Mouse (Mus musculus): ENCODE results near the gene Sash1. TPM values are rescaled to one million over a fixed set of nuclear protein-coding genes. Genes with fewer than 3 reads are reported as not detected.

The Sash1 gene
- polyA plus RNA-seq, 1 experiment from 2014 or later, result 5.9 TPM

- Histone ChIP-seq H3K36me3 (no peaks in the 10 kb centered on the region), H3K4me3 (no peak overlapping the region), H3K27ac (no peak overlapping the region), H3K9ac (no peak overlapping the region), H3K4me1 (no peaks in the 10 kb centered on the region), H3K9me3 (no peaks in the 10 kb centered on the region; the same call in 1 of the 2 replicates), H3K4me2 (no peak overlapping the region), H3K27me3 (no peaks in the 10 kb centered on the region)
- no peak for ATAC-seq (ENCODE audit: insufficient number of reproducible peaks, insufficient read depth, low FRiP score, low TSS enrichment, low read depth)
- 75% methylated on average over 7 of the region's 7 CpGs for WGBS
Measured at GRCm38 (mm10) chr10:8873631-8874370, 12.1 kb downstream of the Sash1 start.

- no peak for ATAC-seq (ENCODE audit: insufficient number of reproducible peaks, insufficient read depth, low FRiP score, low TSS enrichment, low read depth)
- Histone ChIP-seq H3K27me3 (no peaks in the 10 kb centered on the region), H3K36me3 (no peaks in the 10 kb centered on the region), H3K4me2 (no peak overlapping the region), H3K9ac (no peak overlapping the region), H3K4me1 (no peaks in the 10 kb centered on the region), H3K9me3 (no peaks in the 10 kb centered on the region; the same call in 1 of the 2 replicates), H3K4me3 (no peak overlapping the region), H3K27ac (no peak overlapping the region)
- WGBS, result 92% methylated on average over 3 of the region's 3 CpGs
Measured at GRCm38 (mm10) chr10:8872788-8873187, 13.1 kb downstream of the Sash1 start.

DNA sequence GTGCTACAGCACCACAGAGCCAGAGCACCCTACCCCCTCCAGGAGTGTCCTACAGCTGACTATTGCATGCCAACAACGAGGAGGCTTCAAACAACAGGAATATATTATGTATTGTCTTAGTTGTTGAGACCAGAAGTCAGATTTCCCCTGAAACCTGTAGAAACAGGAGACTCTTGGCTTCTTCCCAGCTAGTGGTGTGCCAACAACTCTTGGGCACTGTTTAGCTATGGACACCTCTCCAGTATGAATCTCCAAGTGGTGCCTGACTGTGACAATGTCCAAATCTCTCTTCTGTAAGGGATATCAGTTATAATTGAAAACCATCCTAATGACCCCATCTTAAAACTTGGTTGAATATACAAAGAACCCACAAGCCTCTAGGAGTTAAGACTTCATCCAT lies 13.9 kb downstream of the Sash1 start:
- Histone ChIP-seq H3K27ac (no peak overlapping the region), H3K4me1 (no peaks in the 10 kb centered on the region), H3K9ac (no peak overlapping the region), H3K9me3 (no peaks in the 10 kb centered on the region), H3K27me3 (no peaks in the 10 kb centered on the region), H3K4me2 (no peak overlapping the region), H3K4me3 (no peak overlapping the region), H3K36me3 (no peaks in the 10 kb centered on the region)
- no peak for ATAC-seq (ENCODE audit: insufficient number of reproducible peaks, insufficient read depth, low FRiP score, low TSS enrichment, low read depth)
- WGBS, result 83% methylated on average over 1 of the region's 1 CpGs

DNA sequence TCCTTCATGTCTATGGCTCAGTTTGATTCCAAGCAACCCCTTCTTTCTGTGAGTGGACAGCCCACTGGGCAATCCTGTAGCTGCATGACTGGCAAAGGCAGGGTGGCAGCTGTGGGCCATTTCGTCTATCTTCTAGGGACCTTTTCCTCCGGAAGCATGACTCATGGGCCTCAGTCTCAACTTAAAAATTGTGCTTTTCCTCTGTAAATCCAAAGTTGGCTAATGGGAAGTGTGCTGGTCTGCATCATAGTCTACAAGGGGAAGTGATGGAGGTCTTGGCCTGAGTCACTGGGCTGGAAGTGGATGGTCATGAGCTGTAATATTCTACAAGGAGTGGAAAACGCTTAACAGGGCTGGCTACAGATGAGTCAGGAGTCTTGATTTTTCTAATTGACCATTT lies 15.5 kb downstream of the Sash1 start:
- Histone ChIP-seq H3K27ac (no peak overlapping the region), H3K4me2 (no peak overlapping the region), H3K27me3 (no peaks in the 10 kb centered on the region), H3K9me3 (no peaks in the 10 kb centered on the region), H3K9ac (no peak overlapping the region), H3K4me1 (peaks cover 4% of the 10 kb centered on the region; the same call in 1 of the 2 replicates), H3K36me3 (no peaks in the 10 kb centered on the region), H3K4me3 (no peak overlapping the region)
- 90% methylated on average over 3 of the region's 3 CpGs for WGBS
- ATAC-seq (ENCODE audit: insufficient number of reproducible peaks, insufficient read depth, low FRiP score, low TSS enrichment, low read depth), result no peak

DNA sequence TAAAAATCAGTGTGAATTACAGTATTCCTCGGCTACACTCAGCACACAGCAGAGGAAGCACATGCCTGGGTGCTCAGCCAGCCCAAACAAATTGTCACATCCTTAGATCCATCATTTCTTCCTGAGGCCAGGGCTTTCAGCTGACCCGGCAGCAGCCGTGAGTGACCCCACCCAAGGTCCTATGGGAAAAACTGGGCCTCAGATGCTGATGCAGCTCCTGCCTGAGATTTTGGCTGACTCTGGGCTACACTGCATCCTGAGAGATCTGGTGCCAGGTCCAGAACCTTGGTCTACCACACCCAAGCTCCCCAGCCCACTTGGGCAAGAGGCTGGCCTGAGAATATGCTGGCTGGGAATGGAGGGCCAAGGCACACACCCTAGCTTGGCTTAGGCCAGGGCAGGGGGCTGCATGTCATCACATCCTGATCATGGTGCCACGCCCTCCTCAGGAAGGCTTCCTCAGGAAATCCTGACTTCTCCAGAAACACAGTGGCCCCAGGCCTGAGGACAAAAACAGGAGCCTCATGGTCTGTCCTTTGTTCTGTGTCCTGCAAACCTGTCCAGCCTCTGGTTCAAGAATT lies 19.7 kb downstream of the Sash1 start:
- 79% methylated on average over 4 of the region's 4 CpGs for WGBS
- peak overlapping the region; percentile 68 for H3K27ac ChIP-seq
- H3K36me3 ChIP-seq, result no peaks in the 10 kb centered on the region
- peaks cover 7% of the 10 kb centered on the region for H3K4me1 ChIP-seq
- no peak overlapping the region for H3K4me3 ChIP-seq
- no peaks in the 10 kb centered on the region for H3K27me3 ChIP-seq
- no peak overlapping the region for H3K9ac ChIP-seq
- H3K4me2 ChIP-seq, result no peak overlapping the region
- H3K9me3 ChIP-seq, result no peaks in the 10 kb centered on the region
- ATAC-seq (ENCODE audit: insufficient number of reproducible peaks, insufficient read depth, low FRiP score, low TSS enrichment, low read depth), result peak; percentile 32; the same call in 1 of the 2 replicates

- no peak for ATAC-seq (ENCODE audit: insufficient number of reproducible peaks, insufficient read depth, low FRiP score, low TSS enrichment, low read depth)
- no peaks in the 10 kb centered on the region for H3K9me3 ChIP-seq
- H3K4me1 ChIP-seq, result peaks cover 12% of the 10 kb centered on the region
- 53% methylated on average over 9 of the region's 9 CpGs for WGBS
- H3K27me3 ChIP-seq, result no peaks in the 10 kb centered on the region
- H3K36me3 ChIP-seq, result 0 out of 2 replicates have a peak, but pooled peaks cover 3% of the 10 kb centered on the region
- H3K4me3 ChIP-seq, result no peak overlapping the region
- no peak overlapping the region for H3K9ac ChIP-seq
- peak overlapping the region; percentile 28; the same call in 1 of the 2 replicates for H3K27ac ChIP-seq
- no peak overlapping the region for H3K4me2 ChIP-seq
Measured at GRCm38 (mm10) chr10:8860655-8861054, 25.2 kb downstream of the Sash1 start.

DNA sequence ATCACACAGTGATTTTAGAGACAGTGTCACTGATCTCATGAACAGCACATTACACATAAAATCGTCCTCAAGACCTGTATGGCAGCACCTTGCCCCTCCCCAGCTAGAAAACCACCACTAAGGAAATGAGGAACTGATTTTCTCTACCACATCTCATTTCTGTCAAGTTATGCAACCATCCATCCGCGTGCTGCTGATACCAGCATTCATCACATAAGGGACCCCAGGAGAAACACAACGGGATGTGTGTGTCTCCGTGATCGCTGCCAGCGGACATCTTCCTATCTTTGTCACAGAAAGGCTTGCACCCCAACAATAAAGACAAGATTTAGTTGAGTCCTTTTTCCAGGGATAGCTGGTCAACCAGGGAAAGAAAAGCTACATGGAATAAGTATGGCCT lies 27.2 kb downstream of the Sash1 start:
- ATAC-seq (ENCODE audit: insufficient number of reproducible peaks, insufficient read depth, low FRiP score, low TSS enrichment, low read depth), result no peak
- WGBS, result 92% methylated on average over 7 of the region's 7 CpGs

GRCm38 (mm10) chr10:8856942-8857341 lies 28.9 kb downstream of the Sash1 start:
- Histone ChIP-seq H3K4me1 (peaks cover 21% of the 10 kb centered on the region), H3K27me3 (no peaks in the 10 kb centered on the region), H3K36me3 (0 out of 2 replicates have a peak, but pooled peaks cover 3% of the 10 kb centered on the region), H3K27ac (no peak overlapping the region), H3K9ac (no peak overlapping the region), H3K4me2 (no peak overlapping the region), H3K9me3 (no peaks in the 10 kb centered on the region), H3K4me3 (no peak overlapping the region)
- 78% methylated on average over 2 of the region's 2 CpGs for WGBS
- no peak for ATAC-seq (ENCODE audit: insufficient number of reproducible peaks, insufficient read depth, low FRiP score, low TSS enrichment, low read depth)

More for the DNA sequence above, 27.2 kb downstream of the Sash1 start:
- Histone ChIP-seq H3K9me3 (no peaks in the 10 kb centered on the region), H3K27ac (no peak overlapping the region), H3K27me3 (no peaks in the 10 kb centered on the region), H3K4me3 (no peak overlapping the region), H3K4me1 (peaks cover 12% of the 10 kb centered on the region), H3K36me3 (0 out of 2 replicates have a peak, but pooled peaks cover 3% of the 10 kb centered on the region), H3K4me2 (no peak overlapping the region), H3K9ac (no peak overlapping the region)

DNA sequence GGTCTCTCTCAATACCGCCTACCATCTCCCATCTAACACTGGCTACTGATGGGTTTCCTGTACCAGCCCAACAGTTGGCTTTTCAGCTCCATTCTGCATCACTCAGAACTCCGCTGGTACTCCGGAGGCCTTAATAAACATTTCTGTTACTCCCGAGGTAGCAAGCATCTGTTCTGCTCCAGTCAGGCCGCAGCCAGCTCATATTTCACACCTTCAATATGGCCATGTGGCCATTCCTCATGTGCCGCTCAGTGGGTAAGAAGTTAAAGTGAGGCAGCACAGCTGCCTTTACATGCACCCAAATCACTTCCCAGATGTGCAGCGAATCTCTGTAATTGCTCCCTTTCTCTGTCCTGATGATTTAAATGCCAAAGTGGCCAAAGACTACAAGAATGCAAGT lies 32.5 kb downstream of the Sash1 start:
- Histone ChIP-seq H3K27me3 (no peaks in the 10 kb centered on the region), H3K4me3 (no peak overlapping the region), H3K4me2 (no peak overlapping the region), H3K36me3 (peaks cover 4% of the 10 kb centered on the region), H3K9ac (no peak overlapping the region), H3K27ac (no peak overlapping the region), H3K4me1 (peaks cover 8% of the 10 kb centered on the region), H3K9me3 (no peaks in the 10 kb centered on the region)
- ATAC-seq (ENCODE audit: insufficient number of reproducible peaks, insufficient read depth, low FRiP score, low TSS enrichment, low read depth), result no peak
- WGBS, result 42% methylated on average over 7 of the region's 7 CpGs

DNA sequence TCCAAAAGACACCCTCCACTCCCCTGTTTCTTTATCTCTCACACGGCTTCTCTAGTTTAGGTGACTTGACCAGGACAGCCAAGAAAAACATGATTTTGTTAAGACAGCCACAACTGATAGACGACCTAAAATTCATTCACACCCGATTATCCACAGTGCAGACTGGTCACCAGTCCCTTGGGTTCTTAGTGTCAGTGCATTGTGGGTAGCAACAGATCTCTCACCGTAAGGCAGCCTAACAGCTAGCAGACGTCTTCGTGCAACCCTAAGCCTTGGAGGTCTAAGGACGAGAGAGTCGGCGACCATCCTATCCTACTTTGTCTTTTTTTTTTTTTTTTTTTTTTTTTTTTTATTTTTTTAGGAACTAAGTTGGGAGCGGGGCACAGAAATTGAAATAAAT lies 34.2 kb downstream of the Sash1 start:
- no peak overlapping the region for H3K27ac ChIP-seq
- H3K4me1 ChIP-seq, result peaks cover 13% of the 10 kb centered on the region
- H3K9me3 ChIP-seq, result no peaks in the 10 kb centered on the region
- no peak overlapping the region for H3K4me3 ChIP-seq
- no peaks in the 10 kb centered on the region for H3K27me3 ChIP-seq
- H3K36me3 ChIP-seq, result peaks cover 4% of the 10 kb centered on the region
- H3K9ac ChIP-seq, result no peak overlapping the region
- WGBS, result 78% methylated on average over 10 of the region's 10 CpGs
- ATAC-seq (ENCODE audit: insufficient number of reproducible peaks, insufficient read depth, low FRiP score, low TSS enrichment, low read depth), result no peak
- no peak overlapping the region for H3K4me2 ChIP-seq

- Histone ChIP-seq H3K4me2 (no peak overlapping the region), H3K4me1 (peaks cover 15% of the 10 kb centered on the region), H3K36me3 (peaks cover 4% of the 10 kb centered on the region), H3K4me3 (no peak overlapping the region), H3K27ac (no peak overlapping the region), H3K9me3 (no peaks in the 10 kb centered on the region), H3K27me3 (no peaks in the 10 kb centered on the region), H3K9ac (no peak overlapping the region)
- ATAC-seq (ENCODE audit: insufficient number of reproducible peaks, insufficient read depth, low FRiP score, low TSS enrichment, low read depth), result no peak
- WGBS, result 33% methylated on average over 4 of the region's 4 CpGs
Measured at GRCm38 (mm10) chr10:8847974-8848373, 37.9 kb downstream of the Sash1 start.

GRCm38 (mm10) chr10:8846258-8846657 lies 39.6 kb downstream of the Sash1 start:
- 96% methylated on average over 10 of the region's 10 CpGs for WGBS
- H3K27ac ChIP-seq, result no peak overlapping the region
- no peak overlapping the region for H3K4me2 ChIP-seq
- ATAC-seq (ENCODE audit: insufficient number of reproducible peaks, insufficient read depth, low FRiP score, low TSS enrichment, low read depth), result no peak
- peaks cover 4% of the 10 kb centered on the region for H3K36me3 ChIP-seq
- H3K27me3 ChIP-seq, result no peaks in the 10 kb centered on the region
- no peaks in the 10 kb centered on the region for H3K9me3 ChIP-seq
- H3K9ac ChIP-seq, result no peak overlapping the region
- H3K4me3 ChIP-seq, result no peak overlapping the region
- peaks cover 16% of the 10 kb centered on the region for H3K4me1 ChIP-seq

All from embryonic facial prominence, embryonic 13.5 days (tissue).